Mouse (Mus musculus): ENCODE results near the gene Pcyox1.

Pcyox1 gene

DNA sequence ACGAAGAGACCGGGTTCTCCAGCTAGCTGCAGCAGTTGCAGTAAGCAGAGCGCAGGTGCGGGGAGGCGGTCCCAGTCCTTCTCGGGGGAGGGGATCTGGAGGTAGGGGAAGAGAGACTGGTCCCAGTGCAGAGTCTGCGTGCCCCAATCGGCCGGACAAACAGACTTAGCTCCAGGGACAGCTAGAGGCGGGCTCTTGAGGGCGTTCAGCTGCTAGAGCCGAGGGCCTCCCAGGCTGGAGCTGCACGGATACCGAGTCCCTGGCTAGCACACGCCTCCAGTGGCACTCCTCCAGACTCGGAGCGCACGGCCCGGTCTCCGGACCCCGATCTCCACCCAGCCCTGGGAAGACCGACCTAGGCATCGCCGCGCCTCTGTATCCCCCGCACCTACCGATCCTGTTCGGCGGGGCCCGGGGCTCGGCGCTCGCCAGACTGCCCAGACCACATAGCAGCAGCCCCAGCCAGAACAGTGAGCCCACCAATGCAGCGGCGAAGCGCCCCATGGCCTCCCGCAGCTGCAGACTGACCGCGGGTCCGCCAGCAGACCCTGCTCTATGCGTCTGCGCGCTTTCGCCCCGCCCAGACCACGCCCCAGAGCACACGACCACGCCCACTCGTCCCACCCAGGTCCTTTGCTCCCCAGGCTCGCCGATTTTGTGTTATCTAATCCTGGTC, at the start of gene Pcyox1:
Pcyox1 (minus strand) TSS at position 574 of the 676 bp plus-strand sequence.
- peak; percentile 88 for DNase-seq

DNA sequence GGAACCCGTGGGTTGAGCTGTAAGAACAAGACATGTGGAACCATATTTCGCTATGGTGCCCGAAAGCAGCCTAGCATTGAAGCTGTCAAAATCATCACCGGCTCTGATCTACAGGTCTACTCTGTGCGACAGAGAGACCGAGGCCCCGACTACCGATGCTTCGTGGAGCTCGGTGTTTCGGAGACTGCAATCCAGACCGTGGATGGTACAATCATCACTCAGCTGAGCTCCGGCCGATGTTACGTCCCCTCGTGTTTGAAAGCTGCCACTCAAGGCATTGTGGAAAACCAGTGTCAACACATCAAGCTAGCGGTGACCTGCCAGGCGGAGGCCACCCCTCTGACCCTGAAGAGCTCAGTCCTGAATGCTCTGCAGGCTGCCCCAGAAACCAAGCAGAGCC, 48.6 kb upstream of the Pcyox1 start:
- no peak for DNase-seq

DNA sequence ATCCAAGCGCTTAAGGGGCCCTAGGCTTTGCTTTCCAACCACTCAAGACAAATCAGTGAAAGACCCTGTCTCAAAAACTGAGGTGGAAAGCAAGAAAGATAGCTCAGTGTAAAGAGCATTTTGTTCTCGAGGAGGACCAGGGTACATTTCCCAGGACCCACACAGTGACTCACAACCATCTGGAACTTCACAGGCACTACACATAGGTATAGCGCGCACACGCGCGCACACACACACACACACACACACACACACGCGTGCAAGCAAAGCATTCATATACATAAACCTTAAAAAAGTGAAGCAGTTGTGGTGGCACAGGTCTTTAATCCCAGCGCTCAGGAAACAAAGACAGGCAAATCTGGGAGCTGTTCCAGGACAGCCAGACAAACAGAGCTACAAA, 44.6 kb upstream of the Pcyox1 start:
- no peak for DNase-seq

DNA sequence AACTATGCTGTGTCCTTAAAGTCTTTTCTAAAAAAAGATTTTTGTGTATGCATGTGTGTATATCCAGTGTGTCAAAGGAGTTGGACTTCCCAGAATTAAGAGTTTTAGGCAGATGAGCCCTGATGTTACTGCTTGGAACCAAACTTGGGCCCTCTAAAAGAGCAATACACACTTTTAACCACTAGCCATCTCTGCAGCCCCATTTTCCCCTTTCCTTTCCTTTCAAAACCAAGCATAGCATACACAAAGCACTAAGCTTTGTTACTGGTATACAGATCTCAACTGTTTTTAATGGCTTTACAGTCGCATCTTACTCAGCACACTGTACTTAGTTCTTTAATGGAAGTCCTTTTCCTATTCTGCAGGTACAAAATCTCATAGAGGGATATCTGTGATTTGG, 42.6 kb upstream of the Pcyox1 start:
- no peak for DNase-seq

DNA sequence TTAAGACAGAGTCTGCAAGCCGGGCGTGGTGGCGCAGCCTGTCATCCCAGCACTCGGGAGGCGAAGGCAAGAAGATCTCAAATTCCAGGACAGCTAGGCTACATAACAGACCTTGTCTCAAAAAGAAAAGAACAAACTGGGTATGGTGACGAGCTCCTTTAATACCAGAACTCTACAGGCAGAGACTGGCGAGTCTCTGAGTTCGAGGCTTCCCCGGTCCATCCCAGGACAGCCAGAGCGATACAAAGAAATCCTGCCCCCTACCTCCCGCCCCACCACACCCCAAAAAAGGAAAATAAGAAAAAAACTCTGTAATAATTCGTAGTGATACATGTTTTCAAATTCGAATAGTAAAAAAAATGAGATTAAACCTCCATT, 42.2 kb upstream of the Pcyox1 start:
- no peak for DNase-seq

DNA sequence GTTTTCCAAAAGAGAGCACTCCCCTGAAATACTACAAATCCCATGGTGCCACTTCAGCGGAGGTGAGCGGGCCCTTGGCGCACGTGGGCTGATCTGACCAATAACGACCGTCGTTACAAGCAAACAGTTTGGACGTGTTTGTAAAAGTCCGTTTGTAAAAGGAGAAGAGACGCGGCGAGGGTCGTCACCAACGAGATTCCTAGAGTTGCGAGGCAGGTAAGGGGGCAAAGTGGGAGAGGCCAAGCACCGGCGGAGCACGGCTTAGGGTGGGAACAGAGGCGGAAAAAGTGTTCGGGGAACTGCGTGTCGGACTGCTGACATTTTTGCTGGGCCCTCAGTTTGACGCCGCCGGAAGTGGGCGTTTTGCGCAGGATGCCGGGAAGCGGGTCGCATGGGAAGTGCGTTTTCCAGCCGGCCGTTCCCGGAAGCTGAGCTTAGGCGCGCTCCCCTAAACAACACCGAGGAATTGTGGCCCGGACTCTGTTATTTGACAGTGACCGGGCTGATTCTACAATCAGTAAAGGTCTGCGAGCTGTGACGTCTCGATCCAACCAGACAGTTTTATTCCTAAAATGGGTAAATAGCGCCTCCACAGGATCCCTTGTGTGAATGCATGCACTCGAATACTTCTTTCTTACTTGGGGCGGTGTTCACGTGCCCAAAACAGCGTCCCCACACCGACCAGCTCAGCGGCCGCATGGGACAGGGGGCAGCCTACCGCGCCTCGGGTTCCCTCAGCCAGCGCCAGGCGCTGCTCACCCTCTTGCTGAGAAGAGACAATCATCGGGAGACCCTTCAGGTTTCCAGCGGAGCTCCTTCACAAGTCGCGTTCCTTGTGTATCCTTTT, 41.5 kb upstream of the Pcyox1 start, which contains the start of gene C87436:
C87436 (plus strand) TSS at position 103 of the 847 bp plus-strand sequence.
- peak; percentile 93 for DNase-seq

DNA sequence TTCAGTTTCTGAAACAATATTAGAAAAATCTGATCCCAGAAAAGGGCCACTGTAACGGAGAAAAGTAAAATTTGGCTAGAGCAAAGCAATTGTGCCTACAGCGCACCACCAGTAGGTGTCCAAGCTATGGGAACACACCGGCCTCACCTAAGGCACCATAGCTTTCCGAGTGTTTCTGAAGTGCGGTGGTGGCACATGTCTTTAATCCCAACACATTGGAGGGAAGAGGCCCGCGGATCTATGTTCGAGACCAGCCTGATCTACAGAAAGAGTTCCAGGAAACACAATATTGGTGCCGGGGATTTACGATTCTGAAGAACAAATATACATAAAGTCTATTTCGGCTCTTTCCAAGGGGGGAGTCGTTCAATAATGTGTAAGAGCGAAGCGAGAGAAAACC, 40.8 kb upstream of the Pcyox1 start:
- DNase-seq: peak; percentile 50

DNA sequence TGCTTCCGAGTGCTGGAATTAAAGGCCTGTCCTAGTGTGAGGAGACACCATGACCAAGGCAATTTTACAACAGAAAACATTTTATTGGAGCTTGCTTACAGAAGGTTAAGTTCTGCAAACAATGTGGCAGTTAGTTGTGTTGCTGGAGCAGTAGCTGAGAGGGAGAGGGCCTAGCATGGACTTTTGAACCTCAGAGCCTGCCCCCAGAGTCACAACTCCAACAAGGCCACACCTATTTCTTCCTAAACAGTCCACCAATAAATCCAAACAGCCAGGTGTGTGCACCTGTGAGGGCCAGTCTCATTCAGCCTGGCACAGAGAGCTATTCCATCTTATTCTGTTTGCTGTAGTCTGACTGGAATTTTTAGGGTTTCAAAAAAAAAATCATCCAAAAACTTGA, 36.7 kb upstream of the Pcyox1 start:
- no peak for DNase-seq

DNA sequence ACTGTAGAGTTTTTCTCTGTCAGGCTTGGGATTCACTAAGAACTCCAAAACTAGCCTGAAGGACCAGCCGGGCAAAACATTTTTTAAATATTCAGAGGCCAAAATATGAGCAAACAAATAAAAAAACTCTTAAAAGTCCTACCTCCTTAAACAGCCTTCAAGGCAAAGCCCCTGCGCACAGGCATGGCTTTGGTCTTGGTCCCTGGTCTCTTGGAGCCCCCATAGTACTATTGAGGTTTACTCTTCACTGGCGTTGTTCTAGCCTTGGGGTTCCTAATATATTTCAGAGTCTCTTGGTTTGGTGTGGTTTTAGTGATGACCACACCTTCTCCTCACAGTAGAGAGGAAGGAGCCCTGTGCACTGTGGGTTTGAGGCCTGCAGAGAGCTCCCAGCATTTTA, 34.6 kb upstream of the Pcyox1 start:
- no peak for DNase-seq

DNA sequence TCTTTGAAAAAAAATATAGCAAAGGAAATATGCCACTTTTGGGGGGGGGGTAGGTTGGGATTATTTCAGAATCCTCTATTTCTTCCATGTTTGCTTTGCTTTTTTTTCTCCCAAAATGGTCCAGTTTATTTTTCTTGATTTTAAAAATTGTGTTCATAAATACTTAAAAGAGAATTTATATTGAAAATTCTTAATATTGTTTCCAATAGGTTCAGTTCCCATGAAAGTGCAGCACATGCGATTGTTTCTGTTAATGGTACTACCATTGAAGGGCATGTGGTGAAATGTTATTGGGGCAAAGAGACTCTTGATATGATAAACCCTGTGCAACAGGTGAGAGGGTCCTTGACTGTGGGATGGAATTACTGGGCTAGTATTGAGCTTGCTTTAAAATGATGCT, 29.4 kb upstream of the Pcyox1 start, which contains the start of gene Gm44790:
Gm44790 (plus strand) TSS at position 301 of the 400 bp plus-strand sequence.
- no peak for DNase-seq

DNA sequence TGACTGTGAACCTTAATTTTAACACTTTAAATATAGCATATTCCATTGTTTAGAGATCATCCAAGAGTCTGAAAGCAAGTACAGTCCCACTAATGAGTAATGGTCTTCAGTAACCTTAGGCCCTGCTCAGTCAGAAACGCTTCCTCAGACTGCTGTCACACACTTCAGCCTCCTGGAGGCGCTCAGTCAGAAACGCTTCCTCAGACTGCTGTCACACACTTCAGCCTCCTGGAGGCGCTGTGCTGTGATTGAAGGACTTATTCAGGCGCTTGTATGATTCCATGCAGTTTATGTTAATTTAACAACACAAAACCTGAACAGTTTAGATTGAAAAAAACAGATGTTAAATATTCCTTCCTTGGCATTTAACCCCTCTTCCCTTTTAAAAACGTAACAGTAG, 23.5 kb upstream of the Pcyox1 start:
- DNase-seq: no peak

DNA sequence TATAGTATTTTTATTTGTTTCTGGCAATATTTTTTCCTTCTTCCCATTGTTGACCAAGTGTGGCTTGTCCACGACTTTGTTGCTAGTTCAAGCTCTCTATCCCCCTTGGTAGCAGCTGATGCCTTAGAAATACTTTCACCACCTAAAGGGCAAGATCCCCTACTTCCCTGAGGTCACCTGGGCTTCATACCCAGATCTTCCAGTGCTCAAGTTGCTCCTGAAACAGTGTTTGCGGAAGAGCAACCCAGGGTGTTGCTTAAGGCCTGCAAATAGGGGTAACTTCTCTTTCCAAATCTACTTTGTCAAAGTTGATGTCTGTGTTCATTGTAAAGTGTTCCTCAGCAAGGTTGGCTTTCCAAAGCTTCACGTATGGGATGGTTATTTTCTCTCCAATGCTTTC, 22.3 kb upstream of the Pcyox1 start:
- DNase-seq: no peak

DNA sequence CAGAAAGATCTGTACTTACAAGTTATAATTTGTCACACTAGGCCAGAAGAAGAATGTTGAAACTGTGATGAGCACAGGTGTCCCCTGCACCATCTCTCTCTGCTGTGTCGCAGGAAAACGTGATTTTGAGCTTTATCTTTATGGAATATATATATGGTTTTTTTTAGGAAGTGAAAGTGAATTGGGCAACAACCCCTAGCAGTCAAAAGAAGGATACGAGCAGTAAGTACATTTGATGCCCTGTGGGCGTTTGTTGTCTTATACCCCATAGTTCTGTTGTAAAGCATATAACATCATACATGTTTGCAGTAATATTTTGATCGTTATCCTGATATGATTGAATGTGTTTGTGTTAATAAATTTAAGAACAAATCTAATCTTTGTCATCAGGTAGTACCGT, 21.8 kb upstream of the Pcyox1 start:
- DNase-seq: no peak

DNA sequence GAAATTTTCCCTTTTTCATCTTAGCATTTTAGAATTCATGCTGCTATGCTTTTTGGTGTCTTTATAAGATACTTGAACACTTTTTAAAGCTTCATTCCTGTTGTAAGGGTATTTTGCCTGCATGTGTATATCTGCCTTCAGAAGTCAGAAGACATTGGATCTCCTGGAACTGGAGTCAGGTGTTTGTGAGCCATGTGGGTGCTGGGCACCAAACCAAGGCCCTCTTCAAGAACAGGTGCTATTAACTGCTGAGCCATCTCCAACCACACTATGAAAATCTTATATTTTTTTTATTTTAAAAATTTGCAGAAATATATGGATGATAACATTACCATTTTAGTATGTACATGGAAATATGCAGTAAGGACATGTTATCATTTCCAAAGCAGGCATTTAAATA, 9.4 kb upstream of the Pcyox1 start:
- no peak for DNase-seq

DNA sequence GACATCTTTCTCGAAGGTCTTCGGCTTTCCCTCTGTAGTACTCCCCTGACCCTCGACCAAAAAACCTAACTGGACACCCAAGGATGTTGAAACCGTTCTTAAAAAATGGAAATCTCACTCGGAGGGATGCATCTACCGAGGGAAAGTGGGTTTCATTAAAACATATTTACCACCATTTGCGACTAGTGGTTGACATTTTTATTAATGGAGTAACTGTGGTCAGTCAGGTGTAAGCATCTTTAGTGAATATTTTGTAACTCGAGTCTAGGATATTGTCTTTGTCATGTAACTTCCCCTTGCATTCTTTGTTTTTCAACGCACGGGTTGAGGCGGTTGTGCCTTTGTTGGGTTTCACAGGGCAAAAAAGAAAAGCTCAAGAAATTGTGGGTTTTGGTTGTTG, 8.0 kb upstream of the Pcyox1 start:
- DNase-seq: no peak

DNA sequence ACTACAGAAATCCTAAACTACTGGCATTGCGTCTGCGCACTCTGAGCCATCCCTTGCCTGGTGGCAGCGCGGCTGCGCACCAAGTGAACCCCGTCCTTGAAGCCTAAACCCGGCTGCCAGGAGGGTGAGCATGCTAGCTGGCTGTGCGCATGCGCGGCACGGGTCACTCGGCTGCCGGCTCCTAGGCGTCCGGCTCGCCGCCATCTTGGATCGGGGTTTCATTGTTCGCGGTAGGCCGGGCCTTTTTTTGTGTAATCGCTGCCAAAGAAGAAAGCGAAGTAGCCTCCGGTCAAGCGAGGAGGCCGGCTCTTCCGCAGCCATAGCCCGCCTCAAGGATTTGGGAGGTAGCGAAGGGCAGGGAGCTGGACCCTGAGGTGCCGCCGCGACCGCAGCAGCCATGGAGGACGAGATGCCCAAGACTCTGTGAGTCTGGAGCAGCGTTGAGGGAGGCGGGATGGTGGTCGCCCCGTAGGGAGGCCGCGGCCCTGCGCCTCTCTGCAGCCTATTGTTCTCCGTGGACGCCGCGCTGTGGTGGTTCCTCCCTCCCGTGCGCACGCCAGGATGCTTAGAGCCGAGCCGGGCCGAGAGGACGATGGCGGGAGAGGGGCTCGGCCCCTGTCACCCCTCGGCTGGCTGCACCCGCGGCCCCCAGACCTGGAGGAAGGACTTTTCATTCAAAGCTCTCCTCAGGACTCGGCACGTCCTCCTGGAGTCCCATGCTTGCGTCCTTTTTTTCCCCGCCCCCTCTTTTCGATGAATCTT, 7.3 kb upstream of the Pcyox1 start, which contains the start of gene Tia1:
Tia1 (plus strand) TSS at position 120 of the 762 bp plus-strand sequence.
- peak; percentile 99 for DNase-seq

DNA sequence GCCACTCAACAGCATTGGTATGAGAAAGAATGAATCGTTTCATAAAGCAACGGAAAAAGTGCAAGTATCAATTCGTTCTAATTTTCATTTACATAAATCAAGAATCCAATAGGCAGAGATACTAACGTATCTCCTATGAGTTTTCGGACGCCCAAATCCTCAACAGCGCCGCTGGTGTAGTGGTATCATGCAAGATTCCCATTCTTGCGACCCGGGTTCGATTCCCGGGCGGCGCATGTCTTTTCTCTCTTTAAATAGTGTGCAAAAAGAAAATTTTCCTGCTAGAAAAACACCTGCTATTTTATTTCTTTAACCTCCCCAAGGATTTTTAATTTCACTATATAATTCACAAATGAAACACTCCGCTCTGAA, 6.8 kb upstream of the Pcyox1 start:
- DNase-seq: no peak

DNA sequence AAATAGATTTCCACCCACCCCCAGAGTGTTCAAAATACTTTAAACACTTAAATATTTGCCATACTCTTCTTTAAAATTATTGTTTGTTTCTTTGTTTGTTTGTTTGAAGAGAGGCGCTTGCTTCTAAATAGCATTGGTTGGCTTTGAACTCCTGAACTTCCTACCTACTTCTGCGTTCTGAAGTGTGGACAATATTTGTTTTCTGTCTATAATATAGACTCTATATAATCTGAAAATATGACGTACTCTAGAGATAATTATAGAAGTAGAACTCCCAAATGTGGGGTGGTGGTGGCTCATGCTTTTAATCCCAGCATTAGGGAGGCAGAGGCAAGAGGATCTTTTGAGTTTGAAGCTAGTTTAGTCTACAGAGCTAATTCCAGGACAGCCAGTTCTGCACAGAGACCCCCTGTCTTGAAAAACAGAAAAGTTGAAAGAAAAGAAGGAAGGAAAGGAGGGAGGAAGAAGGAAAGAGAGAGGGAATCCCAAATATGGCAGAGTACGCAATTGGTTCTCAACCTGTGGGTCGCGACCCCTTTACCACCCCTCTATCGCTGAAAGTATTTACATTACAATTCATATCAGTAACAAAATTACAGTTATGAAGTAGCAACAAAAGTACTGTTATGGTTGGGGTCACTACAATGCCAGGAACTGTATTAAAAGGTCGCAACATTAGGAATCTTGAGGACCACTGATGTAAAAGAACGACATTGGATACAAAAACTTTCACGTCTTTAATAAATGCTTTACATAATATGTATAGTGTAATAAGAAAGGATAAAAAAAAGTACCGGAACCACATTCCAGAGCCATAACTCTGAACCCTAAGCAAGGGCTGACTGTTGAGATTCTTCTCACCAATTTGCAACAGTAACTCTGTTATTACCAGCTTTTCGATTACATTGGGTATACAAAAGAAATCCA, 6.0 kb upstream of the Pcyox1 start:
- no peak for DNase-seq

DNA sequence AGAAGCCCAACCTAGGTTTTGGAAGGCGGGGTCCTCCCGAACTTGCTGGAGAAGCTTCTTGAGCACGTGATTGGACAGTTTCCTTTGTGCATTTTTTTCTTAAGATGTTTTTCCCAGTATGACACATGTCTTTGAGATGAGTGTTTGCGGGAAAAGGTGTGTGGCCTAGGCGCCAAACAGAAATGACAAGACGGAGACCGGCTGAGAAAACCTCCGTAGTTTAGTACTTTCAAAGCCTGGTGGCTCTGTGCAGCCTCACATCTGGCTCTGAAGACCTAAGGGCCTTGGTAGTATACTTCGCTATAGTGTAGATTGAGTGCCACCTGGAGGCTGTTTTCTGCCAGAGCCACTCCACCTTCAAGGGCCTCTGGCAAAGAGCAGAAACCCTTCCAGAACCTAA, 4.0 kb upstream of the Pcyox1 start:
- peak; percentile 51 for DNase-seq

DNA sequence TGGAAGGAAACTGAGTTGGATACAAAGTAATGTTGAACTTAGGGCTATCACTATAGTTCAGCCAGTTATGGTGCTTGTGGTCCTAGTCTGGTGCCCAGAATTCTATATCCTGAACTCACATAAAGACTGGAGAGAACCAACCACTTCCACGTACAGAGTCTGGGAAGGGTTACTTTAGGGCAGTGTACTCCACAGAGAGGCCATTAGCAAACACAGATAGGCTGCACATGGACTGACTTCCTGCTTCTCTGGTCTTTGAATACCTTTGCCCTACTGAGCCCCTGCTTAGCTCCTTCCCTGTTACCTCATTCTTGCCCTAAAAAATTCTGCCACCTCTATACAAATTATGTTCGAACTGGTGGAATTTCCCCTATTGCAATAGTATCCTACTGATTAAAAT, 3.0 kb upstream of the Pcyox1 start:
- no peak for DNase-seq

DNA sequence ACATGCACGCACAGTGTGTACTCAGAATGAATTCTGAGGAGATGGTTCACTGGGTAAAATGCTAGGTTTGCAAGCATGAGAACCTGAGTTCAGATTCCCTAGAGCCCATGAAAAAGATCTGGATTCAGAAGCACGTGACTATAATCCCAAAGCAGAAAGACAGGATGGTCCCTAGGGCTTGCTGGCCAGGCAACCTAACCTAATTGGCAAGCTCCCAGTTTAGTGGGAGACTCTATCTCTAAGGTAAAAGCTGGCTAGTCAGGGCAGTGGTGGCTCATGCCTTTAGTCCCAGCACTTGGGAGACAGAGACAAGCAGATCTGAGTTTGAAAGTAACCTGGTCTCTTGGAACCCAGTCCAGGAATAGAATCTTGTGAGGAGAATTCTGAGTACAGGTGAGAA, 2.0 kb upstream of the Pcyox1 start:
- DNase-seq: no peak

DNA sequence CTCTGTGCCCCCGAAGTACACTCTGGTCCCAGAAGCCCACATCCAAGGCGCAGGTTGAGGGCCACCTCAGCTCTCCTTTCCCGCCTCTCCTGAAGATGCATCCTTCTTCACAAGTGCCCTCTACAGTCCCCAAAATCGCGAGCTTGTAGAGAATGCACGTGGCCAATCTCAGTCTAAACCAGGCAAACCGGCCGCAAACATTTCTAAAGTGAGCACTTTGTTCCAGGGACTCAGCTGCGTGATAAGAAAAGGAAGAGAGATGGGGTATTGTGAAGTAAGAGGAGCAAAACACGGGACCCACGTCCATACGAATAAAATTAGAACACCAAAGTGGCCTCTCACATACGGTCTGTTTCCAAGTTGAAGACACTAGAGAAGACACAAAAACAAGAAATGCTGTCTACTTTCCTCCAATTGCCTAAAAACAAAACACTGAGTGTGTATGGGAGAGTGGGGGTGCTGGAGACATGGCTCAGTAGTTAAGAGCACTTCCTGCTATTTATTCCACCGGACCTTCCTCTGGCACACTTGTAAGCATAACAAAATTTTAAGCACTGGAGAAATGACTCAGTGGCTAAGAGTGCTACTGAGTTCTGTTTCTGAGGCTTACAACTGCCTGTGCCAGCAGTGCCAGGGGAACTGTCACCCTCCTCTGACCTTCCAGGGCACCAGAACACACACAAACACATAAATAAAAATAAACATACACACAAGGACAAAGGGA, 465 bp upstream of the Pcyox1 start:
- no peak for DNase-seq
